Mouse (Mus musculus): Measurements from ENCODE around the gene Mrpl53.

DNA sequence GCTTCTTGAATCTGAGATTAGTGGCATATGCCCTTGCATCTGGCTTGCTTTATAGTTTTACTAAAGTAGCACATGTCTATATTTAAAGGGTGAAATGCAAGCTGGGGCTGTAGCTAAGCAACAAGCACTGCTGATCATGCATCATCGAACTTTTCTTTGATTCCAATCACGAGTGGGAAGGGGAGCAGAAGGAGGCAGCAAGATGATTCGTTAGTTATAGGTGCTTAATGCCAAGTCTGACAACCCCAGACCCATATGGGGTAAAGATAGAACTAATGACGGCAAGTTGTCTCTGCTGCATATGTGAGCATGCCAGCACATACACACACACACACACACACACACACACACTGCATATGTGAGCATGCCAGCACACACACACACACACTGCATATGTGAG lies 4.7 kb upstream of the Mrpl53 start:
- TF ChIP-seq POLR2A (IDR thresholded peaks at IDR 0.05; ENCODE audit: control insufficient read depth, extremely low read depth, insufficient read depth, low read length, poor library complexity) = no peak
- no peak for TF ChIP-seq CTCF (IDR thresholded peaks at IDR 0.05; ENCODE audit: borderline replicate concordance, control insufficient read depth, extremely low read depth, insufficient read depth, low read length, poor library complexity)

All from thymus, adult 2 months (tissue).